8 mouse cellular contexts compared by ENCODE assay signal in the genomic region with DNA sequence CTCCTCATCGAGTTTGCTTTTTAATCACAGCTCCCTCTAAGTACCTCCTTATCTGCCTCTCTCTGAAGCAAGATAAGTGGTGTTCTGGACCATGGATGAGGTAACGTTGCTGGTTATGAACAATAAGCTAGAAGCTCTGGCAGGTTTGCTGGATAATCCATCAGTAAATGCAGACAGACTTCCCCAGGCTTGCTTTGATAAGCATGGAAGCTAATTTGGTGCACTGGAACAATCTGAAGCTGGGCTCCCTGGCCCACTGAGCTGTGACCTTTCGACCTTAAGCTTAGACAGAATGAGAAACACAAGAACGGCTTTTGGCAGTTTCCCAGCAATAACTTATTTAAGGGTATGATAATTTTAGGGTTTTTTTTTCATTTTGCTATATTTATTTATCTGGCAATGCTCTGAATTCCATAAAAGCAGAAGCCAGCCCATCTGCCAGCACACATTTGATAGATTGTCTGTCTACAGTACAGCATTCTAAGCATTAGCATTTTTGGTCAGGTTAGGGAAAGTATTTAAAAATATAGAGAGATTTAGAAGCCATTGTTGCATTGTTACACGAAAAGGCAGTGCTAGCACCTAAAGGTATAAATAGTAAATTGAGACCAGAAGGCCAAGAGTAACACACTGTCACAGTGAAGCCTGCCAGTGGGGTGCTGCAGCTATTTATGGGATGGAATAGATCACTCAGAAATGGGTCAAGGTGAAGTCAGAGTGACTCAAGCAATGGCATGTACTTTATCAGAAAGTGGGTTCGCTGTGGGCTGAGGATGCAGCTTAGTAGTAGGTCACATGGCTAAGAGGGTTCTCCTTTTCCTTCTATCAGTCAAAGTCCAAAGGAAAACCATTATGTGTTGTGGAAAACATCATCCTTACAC.
DNase-seq lines count a peak whose midpoint lies in the region; ATAC-seq and TF ChIP-seq lines count a peak whose summit lies in the region.
"Had no signal": no experiment of that assay in that cellular context is flagged by ENCODE, and none has a peak within 500 bp of the region (broad histone marks: within the 10 kb centered on the region; RNA-seq: fewer than 3 reads in every experiment).

No protein-coding gene starts in this region.

- no peak overlapping the region for H3K27ac ChIP-seq in midbrain, embryonic 14.5 days (replicated peaks; ENCODE audit: low read depth, low read length)
- H3K27ac ChIP-seq in midbrain, postnatal 0 days (ENCODE audit: low read depth, low read length): no peak overlapping the region
- peak overlapping the region; percentile 62 for H3K27ac ChIP-seq in forebrain, postnatal 0 days (ENCODE audit: low read depth, low read length)
- peak overlapping the region; percentile 10; the same call in 1 of the 2 replicates for H3K27ac ChIP-seq in stomach, embryonic 16.5 days (ENCODE audit: low read length)
- H3K27ac ChIP-seq: neural tube, embryonic 12.5 days had no signal

- no peak overlapping the region for H3K9ac ChIP-seq in midbrain, embryonic 14.5 days (replicated peaks; ENCODE audit: low read length)
- H3K9ac ChIP-seq in midbrain, postnatal 0 days (replicated peaks; ENCODE audit: low read length, poor library complexity, severe bottlenecking): no peak overlapping the region
- no peak overlapping the region for H3K9ac ChIP-seq in forebrain, postnatal 0 days
- H3K9ac ChIP-seq in stomach, embryonic 16.5 days (ENCODE audit: low read length): no peak overlapping the region
- H3K9ac ChIP-seq: neural tube, embryonic 12.5 days had no signal

- no peaks in the 10 kb centered on the region for H3K9me3 ChIP-seq in midbrain, embryonic 14.5 days (ENCODE audit: control insufficient read depth, low read length)
- H3K9me3 ChIP-seq in midbrain, postnatal 0 days (ENCODE audit: low read length): no peaks in the 10 kb centered on the region
- H3K9me3 ChIP-seq in forebrain, postnatal 0 days (ENCODE audit: low read length): no peaks in the 10 kb centered on the region
- no peaks in the 10 kb centered on the region for H3K9me3 ChIP-seq in stomach, embryonic 16.5 days (replicated peaks; ENCODE audit: control insufficient read depth, low read length)
- H3K9me3 ChIP-seq: neural tube, embryonic 12.5 days had no signal

- no peak for TF ChIP-seq CTCF in midbrain, postnatal 0 days (IDR thresholded peaks at IDR 0.05)
- TF ChIP-seq CTCF in forebrain, postnatal 0 days (IDR thresholded peaks at IDR 0.05; ENCODE audit: low read depth): no peak

- H3K27me3 ChIP-seq in midbrain, embryonic 14.5 days (ENCODE audit: control insufficient read depth, insufficient read depth, low read length): no peaks in the 10 kb centered on the region
- H3K27me3 ChIP-seq in midbrain, postnatal 0 days (ENCODE audit: insufficient read depth, low read length): no peaks in the 10 kb centered on the region
- no peaks in the 10 kb centered on the region for H3K27me3 ChIP-seq in forebrain, postnatal 0 days (ENCODE audit: insufficient read depth, low read length)
- H3K27me3 ChIP-seq in stomach, embryonic 16.5 days (ENCODE audit: control insufficient read depth, insufficient read depth, low read length): no peaks in the 10 kb centered on the region
- H3K27me3 ChIP-seq: neural tube, embryonic 12.5 days had no signal

- peak; percentile 33 for DNase-seq in midbrain, embryonic 14.5 days
- no peak for DNase-seq in midbrain, postnatal 0 days (ENCODE audit: low spot score)
- DNase-seq in forebrain, postnatal 0 days: peak; percentile 61
- DNase-seq in layer of hippocampus, adult 18-20 months (ENCODE audit: low spot score in 2 of 2): peak; percentile 27 to 79
- no peak for DNase-seq in thymus, adult 18-20 months
- DNase-seq in spleen, adult 12 weeks (ENCODE audit: low spot score): no peak

- no peak overlapping the region for H3K4me2 ChIP-seq in midbrain, embryonic 14.5 days (ENCODE audit: low read length)
- no peak overlapping the region for H3K4me2 ChIP-seq in midbrain, postnatal 0 days (ENCODE audit: low read depth, low read length, poor library complexity, severe bottlenecking)
- H3K4me2 ChIP-seq in forebrain, postnatal 0 days (ENCODE audit: low read depth): no peak overlapping the region
- H3K4me2 ChIP-seq in stomach, embryonic 16.5 days (ENCODE audit: low read depth, low read length): no peak overlapping the region
- H3K4me2 ChIP-seq: neural tube, embryonic 12.5 days had no signal

- H3K36me3 ChIP-seq in midbrain, embryonic 14.5 days (ENCODE audit: control insufficient read depth, insufficient read depth, low read length): no peaks in the 10 kb centered on the region
- H3K36me3 ChIP-seq in midbrain, postnatal 0 days (ENCODE audit: insufficient read depth, low read length): no peaks in the 10 kb centered on the region
- no peaks in the 10 kb centered on the region for H3K36me3 ChIP-seq in forebrain, postnatal 0 days (ENCODE audit: insufficient read depth)
- no peaks in the 10 kb centered on the region for H3K36me3 ChIP-seq in stomach, embryonic 16.5 days (ENCODE audit: control insufficient read depth, insufficient read depth, low read length)
- H3K36me3 ChIP-seq: neural tube, embryonic 12.5 days had no signal

- no peak for ATAC-seq in midbrain, embryonic 14.5 days (ENCODE audit: low FRiP score, low TSS enrichment)
- no peak for ATAC-seq in midbrain, postnatal 0 days (ENCODE audit: low FRiP score)
- peak; percentile 55 for ATAC-seq in forebrain, postnatal 0 days
- peak; percentile 64; the same call in 1 of the 2 replicates for ATAC-seq in stomach, embryonic 16.5 days (ENCODE audit: insufficient read depth, low FRiP score)

- 44% methylated on average over 6 of the region's 6 CpGs for WGBS in midbrain, embryonic 14.5 days
- WGBS in midbrain, postnatal 0 days: 43% methylated on average over 6 of the region's 6 CpGs
- WGBS in forebrain, postnatal 0 days: 33% methylated on average over 6 of the region's 6 CpGs
- 28% methylated on average over 6 of the region's 6 CpGs for WGBS in stomach, embryonic 16.5 days

- H3K4me1 ChIP-seq in midbrain, embryonic 14.5 days (ENCODE audit: control insufficient read depth, insufficient read depth, low read length): no peaks in the 10 kb centered on the region
- no peaks in the 10 kb centered on the region for H3K4me1 ChIP-seq in midbrain, postnatal 0 days (ENCODE audit: insufficient read depth, low read length)
- 0 out of 2 replicates have a peak, but pooled peaks cover 6% of the 10 kb centered on the region for H3K4me1 ChIP-seq in forebrain, postnatal 0 days (ENCODE audit: insufficient read depth)
- H3K4me1 ChIP-seq in stomach, embryonic 16.5 days (ENCODE audit: control insufficient read depth, insufficient read depth, low read length): peaks cover 2% of the 10 kb centered on the region; the same call in 1 of the 2 replicates
- H3K4me1 ChIP-seq: neural tube, embryonic 12.5 days had no signal

- no peak overlapping the region for H3K4me3 ChIP-seq in midbrain, embryonic 14.5 days (replicated peaks; ENCODE audit: low read depth, low read length)
- no peak overlapping the region for H3K4me3 ChIP-seq in midbrain, postnatal 0 days (ENCODE audit: low read depth, low read length)
- no peak overlapping the region for H3K4me3 ChIP-seq in forebrain, postnatal 0 days (ENCODE audit: low read depth, low read length)
- no peak overlapping the region for H3K4me3 ChIP-seq in stomach, embryonic 16.5 days (replicated peaks; ENCODE audit: low read length)
- H3K4me3 ChIP-seq: neural tube, embryonic 12.5 days had no signal

Comparison
In these comparisons a context has a peak if more than half of its experiments do, and no peak if none do; other contexts are left out.
1. DNase-seq: peak in midbrain, embryonic 14.5 days (single experiment), forebrain, postnatal 0 days (single experiment) and layer of hippocampus, adult 18-20 months (2 of 2); none in midbrain, postnatal 0 days (single experiment), thymus, adult 18-20 months (0 of 2) and spleen, adult 12 weeks (single experiment).
2. ATAC-seq: peak in forebrain, postnatal 0 days (single experiment) and stomach, embryonic 16.5 days (single experiment); none in midbrain, embryonic 14.5 days (single experiment) and midbrain, postnatal 0 days (single experiment).
3. H3K27ac ChIP-seq: peak in forebrain, postnatal 0 days (single experiment) and stomach, embryonic 16.5 days (single experiment); none in midbrain, embryonic 14.5 days (single experiment) and midbrain, postnatal 0 days (single experiment).